Mouse (Mus musculus): ENCODE measurements around the gene Rcsd1. TPM values are rescaled to one million over a fixed set of nuclear protein-coding genes. Genes with fewer than 3 reads are reported as not detected.

Rcsd1 gene
- polyA plus RNA-seq, 1 experiment from 2014 or later = 14.9 TPM

Small RNAs within 50 kb of the gene (microRNA-seq; reads per million reads assigned to microRNA genes)
- not detected for gene Gm44458 (ENCODE audit: borderline number of aligned reads)

Other genes with a start within 250 kb of the Rcsd1 start
- 18.8 and 20.9 TPM in 2 replicates for gene Dcaf6, start 249.3 kb downstream of the Rcsd1 start, polyA plus RNA-seq (2014; fragmentation: Nextera tagmentation; extraction: Ambion mirVana)
- 155 and 169 TPM in 2 replicates for gene Mpc2, start 249.1 kb downstream of the Rcsd1 start, polyA plus RNA-seq (2014; fragmentation: Nextera tagmentation; extraction: Ambion mirVana)
- gene Adcy10, start 224.6 kb downstream of the Rcsd1 start, polyA plus RNA-seq (2014; fragmentation: Nextera tagmentation; extraction: Ambion mirVana) = not detected in 2 replicates
- gene Mpzl1, start 75.2 kb downstream of the Rcsd1 start, polyA plus RNA-seq (2014; fragmentation: Nextera tagmentation; extraction: Ambion mirVana) = 157 and 170 TPM in 2 replicates
- 77.1 and 81.0 TPM in 2 replicates for gene Creg1, start 54.0 kb upstream of the Rcsd1 start, polyA plus RNA-seq (2014; fragmentation: Nextera tagmentation; extraction: Ambion mirVana)
- gene Cd247, start 78.9 kb upstream of the Rcsd1 start, polyA plus RNA-seq (2014; fragmentation: Nextera tagmentation; extraction: Ambion mirVana) = 0.42 and 0.94 TPM in 2 replicates